Comparison of ENCODE assay signal across 25 mouse cellular contexts in genomic region chr2:6059291-6059690, GRCm38 (mm10).
A peak's percentile ranks its signal among the peaks of the same experiment; 100 is the strongest.
DNase-seq lines count a peak whose midpoint lies in the region; ATAC-seq lines count a peak whose summit lies in the region.
"Had no signal": no experiment of that assay in that cellular context is flagged by ENCODE, and none has a peak within 500 bp of the region (broad histone marks: within the 10 kb centered on the region; RNA-seq: fewer than 3 reads in every experiment).

No protein-coding gene starts in this region.

- peaks cover 6% of the 10 kb centered on the region; the same call in 1 of the 2 replicates for H3K36me3 ChIP-seq in midbrain, embryonic 11.5 days (ENCODE audit: control insufficient read depth, insufficient read depth, low read length)
- peaks cover 19% of the 10 kb centered on the region for H3K36me3 ChIP-seq in midbrain, embryonic 14.5 days (ENCODE audit: control insufficient read depth, insufficient read depth, low read length)
- H3K36me3 ChIP-seq in intestine, embryonic 15.5 days: 0 out of 2 replicates have a peak, but pooled peaks cover 3% of the 10 kb centered on the region

- 92% methylated on average over 2 of the region's 2 CpGs for WGBS in midbrain, embryonic 11.5 days
- 92% methylated on average over 2 of the region's 2 CpGs for WGBS in midbrain, embryonic 14.5 days
- WGBS in intestine, embryonic 15.5 days: 73% methylated on average over 2 of the region's 2 CpGs

- no peak overlapping the region for H3K4me2 ChIP-seq in midbrain, embryonic 11.5 days
- no peak overlapping the region for H3K4me2 ChIP-seq in midbrain, embryonic 14.5 days (ENCODE audit: low read length)
- no peak overlapping the region for H3K4me2 ChIP-seq in intestine, embryonic 15.5 days (replicated peaks)
- H3K4me2 ChIP-seq: embryonic facial prominence, embryonic 13.5 days; embryonic facial prominence, embryonic 15.5 days; forebrain, embryonic 12.5 days had no signal

- peak; percentile 68 for DNase-seq in midbrain, embryonic 11.5 days (ENCODE audit: low spot score, missing footprints)
- no peak for DNase-seq in midbrain, embryonic 14.5 days
- DNase-seq in NIH3T3 (ENCODE audit: low read depth): peak; percentile 43
- peak; percentile 64 for DNase-seq in ZHBTc4 (ENCODE audit: low read depth, low spot score)
- no peak for DNase-seq in lung, postnatal 10 days
- DNase-seq: adrenal gland, adult 8-10 months; adrenal gland, postnatal 14 days; adrenal gland, postnatal 36 days; cerebellum, adult 11 months; cerebellum, adult 18-20 months; cerebellum, adult 8-10 months; cerebellum, adult 9-11 months; cerebellum, postnatal 14 days; cerebellum, postnatal 36 days; embryo, embryonic 11 days had no signal

- H3K9me3 ChIP-seq in midbrain, embryonic 11.5 days (ENCODE audit: control insufficient read depth, low read length): no peaks in the 10 kb centered on the region
- H3K9me3 ChIP-seq in midbrain, embryonic 14.5 days (ENCODE audit: control insufficient read depth, low read length): no peaks in the 10 kb centered on the region
- no peaks in the 10 kb centered on the region for H3K9me3 ChIP-seq in intestine, embryonic 15.5 days
- H3K9me3 ChIP-seq: embryonic facial prominence, embryonic 13.5 days; embryonic facial prominence, embryonic 15.5 days; forebrain, embryonic 10.5 days; forebrain, embryonic 12.5 days; G1E had no signal

- H3K27me3 ChIP-seq in midbrain, embryonic 11.5 days (ENCODE audit: control insufficient read depth, insufficient read depth, low read length): no peaks in the 10 kb centered on the region
- H3K27me3 ChIP-seq in midbrain, embryonic 14.5 days (ENCODE audit: control insufficient read depth, insufficient read depth, low read length): no peaks in the 10 kb centered on the region
- no peaks in the 10 kb centered on the region for H3K27me3 ChIP-seq in intestine, embryonic 15.5 days (replicated peaks)
- H3K27me3 ChIP-seq: embryonic facial prominence, embryonic 13.5 days; embryonic facial prominence, embryonic 15.5 days; forebrain, embryonic 12.5 days had no signal

- H3K4me3 ChIP-seq in midbrain, embryonic 11.5 days (ENCODE audit: low read depth, low read length): no peak overlapping the region
- no peak overlapping the region for H3K4me3 ChIP-seq in midbrain, embryonic 14.5 days (replicated peaks; ENCODE audit: low read depth, low read length)
- no peak overlapping the region for H3K4me3 ChIP-seq in intestine, embryonic 15.5 days (replicated peaks)
- H3K4me3 ChIP-seq: embryonic facial prominence, embryonic 13.5 days; embryonic facial prominence, embryonic 15.5 days; erythroblast, embryonic 14.5 days; forebrain, embryonic 10.5 days; forebrain, embryonic 12.5 days had no signal

- no peak for ATAC-seq in midbrain, embryonic 11.5 days (ENCODE audit: low FRiP score)
- ATAC-seq in midbrain, embryonic 14.5 days (ENCODE audit: low FRiP score, low TSS enrichment): no peak
- no peak for ATAC-seq in intestine, embryonic 15.5 days
- ATAC-seq: activated CD4-positive, CD25-positive, alpha-beta regulatory T cell, adult 4 months; forebrain, embryonic 14.5 days; forebrain, embryonic 16.5 days had no signal

- no peak overlapping the region for H3K9ac ChIP-seq in midbrain, embryonic 11.5 days (ENCODE audit: low read length)
- H3K9ac ChIP-seq in midbrain, embryonic 14.5 days (replicated peaks; ENCODE audit: low read length): no peak overlapping the region
- H3K9ac ChIP-seq in intestine, embryonic 15.5 days: no peak overlapping the region
- H3K9ac ChIP-seq: embryonic facial prominence, embryonic 13.5 days; embryonic facial prominence, embryonic 15.5 days; forebrain, embryonic 12.5 days had no signal

- H3K4me1 ChIP-seq in midbrain, embryonic 11.5 days (ENCODE audit: control insufficient read depth, insufficient read depth, low read length): peaks cover 5% of the 10 kb centered on the region
- no peaks in the 10 kb centered on the region for H3K4me1 ChIP-seq in midbrain, embryonic 14.5 days (ENCODE audit: control insufficient read depth, insufficient read depth, low read length)
- no peaks in the 10 kb centered on the region for H3K4me1 ChIP-seq in intestine, embryonic 15.5 days (replicated peaks)
- H3K4me1 ChIP-seq: embryonic facial prominence, embryonic 13.5 days; embryonic facial prominence, embryonic 15.5 days; forebrain, embryonic 12.5 days had no signal

- no peak overlapping the region for H3K27ac ChIP-seq in midbrain, embryonic 11.5 days (ENCODE audit: low read depth, low read length)
- H3K27ac ChIP-seq in midbrain, embryonic 14.5 days (replicated peaks; ENCODE audit: low read depth, low read length): no peak overlapping the region
- no peak overlapping the region for H3K27ac ChIP-seq in intestine, embryonic 15.5 days
- H3K27ac ChIP-seq: embryonic facial prominence, embryonic 13.5 days; embryonic facial prominence, embryonic 15.5 days; forebrain, embryonic 10.5 days; forebrain, embryonic 12.5 days had no signal

Comparison
In these comparisons a context has a peak if more than half of its experiments do, and no peak if none do; other contexts are left out.
1. DNase-seq: peak in midbrain, embryonic 11.5 days (single experiment), NIH3T3 (single experiment) and ZHBTc4 (single experiment); none in midbrain, embryonic 14.5 days (single experiment) and lung, postnatal 10 days (single experiment).